Mouse (Mus musculus) forebrain, embryonic 12.5 days (tissue): ENCODE results near the gene 1190002N15Rik. TPM values are rescaled to one million over a fixed set of nuclear protein-coding genes. Genes with fewer than 3 reads are reported as not detected.

Experiments
- polyA plus RNA-seq: library from polyadenylated mRNA; unstranded; fragments of >200 nt; fragmentation: Nextera tagmentation; extraction: Ambion mirVana; gene quantifications from 2 replicates; pipeline ENCODE4 v1.2.1, GENCODE M21; 2016

Gene 1190002N15Rik
- polyA plus RNA-seq, 1 experiment from 2014 or later = 11.1 TPM

Other genes starting within 250 kb of the 1190002N15Rik start
- 2.5 and 2.8 TPM in 2 replicates for gene Slc9a9, start 131.8 kb upstream of the 1190002N15Rik start, polyA plus RNA-seq